Mouse (Mus musculus): Measurements from ENCODE around the gene Akt1.

Gene Akt1

DNA sequence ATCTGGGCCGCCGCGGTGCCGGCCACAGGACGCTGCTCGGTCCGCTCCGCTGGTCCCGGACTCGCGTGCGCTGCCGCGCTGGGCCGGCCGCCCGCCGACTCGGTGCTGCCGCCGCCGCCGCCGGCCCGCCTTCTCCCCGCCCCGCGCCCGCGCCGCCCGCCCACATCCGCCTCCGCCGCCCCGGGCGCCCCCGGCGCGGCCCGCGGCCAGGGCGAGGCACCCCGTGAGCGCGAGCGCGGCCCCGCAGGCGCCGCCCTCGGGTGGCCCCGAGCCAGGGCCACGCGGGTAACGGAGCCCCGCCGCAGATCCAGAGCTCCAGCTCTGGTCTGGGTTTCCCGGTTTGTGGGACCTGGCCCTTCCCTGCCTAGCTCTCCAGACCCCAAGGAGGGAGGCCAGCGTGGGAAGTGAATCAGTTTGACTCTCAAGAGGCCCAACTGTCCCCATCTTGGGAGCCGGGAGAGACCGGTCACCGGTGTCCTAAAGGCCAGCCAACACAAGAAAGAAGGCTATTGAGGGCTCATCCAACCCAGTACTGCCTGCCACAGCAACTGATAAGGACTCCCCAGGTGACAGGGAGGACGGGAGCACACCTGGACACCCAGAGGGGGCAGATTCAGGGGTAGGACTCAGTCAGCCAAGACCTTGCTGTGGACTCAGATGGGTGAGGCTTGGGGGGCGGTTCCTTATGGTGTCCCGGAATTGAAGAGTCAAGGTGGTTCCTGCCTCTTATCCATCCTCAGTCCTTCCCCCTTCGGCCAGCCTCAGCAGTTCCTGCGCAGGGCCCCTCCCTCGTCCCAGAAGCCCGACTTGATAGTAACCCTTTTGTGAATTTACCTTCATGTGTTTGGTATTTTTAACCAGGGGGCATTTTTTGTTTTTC is at the start of gene Akt1:
Gene Akt1 (minus strand): TSS at position 753 of the 880 bp plus-strand sequence.
- DNase-seq (ENCODE audit: low spot score), result peak; percentile 68

DNA sequence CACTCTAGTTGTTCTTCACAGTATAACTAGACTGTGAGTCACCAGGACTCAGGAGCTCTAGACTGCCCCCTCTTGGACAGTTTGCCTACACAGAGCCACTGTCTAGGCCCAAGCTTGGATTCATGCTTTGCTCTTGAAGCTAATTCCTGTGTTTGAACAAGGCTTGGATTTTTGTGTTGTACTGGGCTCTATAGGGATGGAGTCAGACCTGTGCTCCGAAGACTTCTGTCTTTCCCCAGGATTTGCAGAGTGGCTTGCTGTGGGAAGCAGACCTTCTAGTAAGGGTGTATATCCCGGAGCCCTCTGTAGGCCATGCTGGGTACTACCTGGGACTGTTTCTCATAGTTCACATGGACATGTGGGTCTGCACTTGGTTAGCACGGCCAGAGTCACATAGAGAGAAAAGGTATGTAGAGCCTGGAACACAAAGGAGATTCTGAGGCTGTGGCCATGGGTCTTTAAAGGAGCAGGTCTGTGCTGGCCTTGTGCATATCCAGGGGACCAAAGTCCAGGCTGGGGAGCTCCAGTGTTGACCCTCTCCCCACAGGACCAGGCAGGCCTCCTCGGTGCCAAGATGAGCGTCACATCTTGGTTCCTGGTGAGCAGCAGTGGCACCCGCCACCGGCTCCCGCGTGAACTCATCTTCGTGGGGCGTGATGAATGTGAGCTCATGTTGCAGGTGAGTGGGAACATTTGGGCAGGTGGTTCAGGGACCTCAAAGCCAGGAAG is 49.6 kb upstream of the Akt1 start:
- peak; percentile 71 for DNase-seq (ENCODE audit: low spot score)

- DNase-seq (ENCODE audit: low spot score), result no peak
These were observed 48.8 kb upstream of the Akt1 start for GRCm38 (mm10) chr12:112723445-112723844.

- DNase-seq (ENCODE audit: low spot score), result no peak
These were observed 48.3 kb upstream of the Akt1 start for GRCm38 (mm10) chr12:112723028-112723330.

GRCm38 (mm10) chr12:112722240-112723027 is 47.8 kb upstream of the Akt1 start:
- peak; percentile 32 for DNase-seq (ENCODE audit: low spot score)

DNA sequence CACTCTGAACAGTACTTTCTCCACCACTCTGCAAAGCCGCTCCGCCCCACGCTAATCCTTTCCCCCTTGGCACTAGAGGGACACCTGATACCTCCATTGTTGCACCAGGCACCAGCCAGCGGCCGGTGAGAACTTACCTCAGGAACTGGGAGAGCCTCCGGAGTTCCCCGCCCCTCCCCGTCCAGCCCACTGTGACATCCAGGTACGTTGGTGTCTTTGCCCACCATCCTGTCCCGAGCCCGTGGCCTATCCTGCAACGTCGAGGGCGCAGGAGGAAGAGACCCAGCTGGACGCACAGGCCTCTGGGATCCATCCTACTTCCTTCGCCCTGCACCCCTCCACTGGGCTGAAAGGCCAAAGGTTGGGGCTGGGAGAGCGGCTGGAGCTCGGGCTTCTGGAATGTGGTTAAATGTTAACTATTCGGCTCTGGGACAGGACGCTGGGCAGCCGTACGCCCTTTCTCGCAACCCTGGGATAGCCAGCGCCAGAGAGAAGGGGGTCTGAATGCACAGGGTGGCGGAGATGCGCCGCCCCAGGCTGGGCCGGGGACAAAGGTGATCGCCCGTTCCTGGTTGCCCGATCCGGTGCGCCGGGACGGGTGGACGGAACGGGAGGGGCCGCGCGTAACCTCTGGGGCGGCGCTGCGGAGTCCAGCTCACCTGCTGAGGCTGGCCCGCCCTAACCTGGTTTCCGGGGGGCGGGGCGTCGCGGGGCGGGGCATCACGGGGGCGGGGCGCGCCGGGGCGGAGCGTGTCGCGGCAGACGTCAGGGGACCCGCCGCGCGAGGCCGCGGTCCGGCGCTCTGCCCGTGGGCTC is 46.9 kb upstream of the Akt1 start:
- peak; percentile 57 for DNase-seq (ENCODE audit: low spot score)

GRCm38 (mm10) chr12:112720890-112721423 is 46.3 kb upstream of the Akt1 start:
- no peak for DNase-seq (ENCODE audit: low spot score)

DNA sequence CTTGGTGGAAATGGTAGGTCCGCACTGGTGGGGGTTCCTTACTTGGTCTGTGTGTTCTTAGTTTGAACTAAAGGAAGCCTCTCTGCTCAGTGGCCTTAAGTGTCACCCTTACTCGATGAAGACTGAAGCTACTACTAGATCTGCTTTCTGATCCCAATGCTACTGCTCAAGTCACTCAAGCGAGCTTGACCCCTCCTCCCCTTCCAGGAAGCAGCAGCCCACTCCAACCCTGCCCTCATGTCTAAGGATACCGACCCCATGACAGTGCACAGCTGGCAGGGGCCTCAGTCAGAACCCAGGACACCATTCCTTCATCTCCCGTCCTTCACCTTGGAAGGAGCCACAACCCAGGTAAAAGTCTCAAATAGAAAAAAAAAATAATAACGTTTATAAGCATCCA is 45.5 kb upstream of the Akt1 start, which contains the start of gene Cep170b:
Gene Cep170b (plus strand): TSS at position 240 of the 400 bp plus-strand sequence.
- DNase-seq (ENCODE audit: low spot score), result no peak

DNA sequence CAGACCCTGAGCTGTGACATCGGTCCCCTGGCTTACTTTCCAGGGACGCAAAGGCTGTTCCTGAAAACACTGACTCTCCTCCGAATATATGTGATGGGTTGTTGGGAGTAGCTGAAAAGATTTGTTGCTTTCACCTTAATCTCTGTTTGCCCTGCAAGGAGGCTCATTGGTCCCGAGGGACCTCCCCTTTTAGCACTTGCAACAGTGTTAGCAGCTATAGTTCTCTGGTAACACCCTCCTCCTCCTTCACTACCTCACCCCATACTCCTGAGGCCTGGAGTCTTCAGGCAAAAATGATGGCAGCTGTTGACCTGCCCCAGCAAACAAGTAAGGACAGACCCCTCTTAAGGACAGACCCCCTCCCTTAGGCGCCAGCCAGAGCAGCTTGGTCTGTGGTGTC is 44.3 kb upstream of the Akt1 start:
- DNase-seq (ENCODE audit: low spot score), result no peak

GRCm38 (mm10) chr12:112717140-112717539 is 42.5 kb upstream of the Akt1 start:
- DNase-seq (ENCODE audit: low spot score), result peak; percentile 68

DNA sequence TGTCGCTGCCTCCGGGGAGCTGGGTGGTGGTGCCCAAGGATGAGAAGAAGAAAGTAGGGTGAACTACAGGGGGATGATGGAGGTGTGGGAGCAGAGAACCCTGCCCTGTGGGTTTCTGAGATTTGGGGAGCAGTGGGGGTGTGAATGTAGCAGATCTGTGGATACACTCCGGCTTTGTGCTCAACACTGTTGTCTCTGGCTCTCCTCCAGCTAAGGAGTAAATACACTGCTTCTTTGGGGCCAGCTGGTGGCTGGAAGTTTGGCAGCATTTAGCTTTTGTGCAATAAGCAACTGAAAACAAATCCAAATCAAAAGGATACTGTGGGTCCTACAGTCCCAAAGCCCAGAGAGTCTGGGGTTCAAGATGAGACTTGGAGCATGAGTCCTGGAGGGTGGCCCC is 39.3 kb upstream of the Akt1 start:
- DNase-seq (ENCODE audit: low spot score), result no peak

DNA sequence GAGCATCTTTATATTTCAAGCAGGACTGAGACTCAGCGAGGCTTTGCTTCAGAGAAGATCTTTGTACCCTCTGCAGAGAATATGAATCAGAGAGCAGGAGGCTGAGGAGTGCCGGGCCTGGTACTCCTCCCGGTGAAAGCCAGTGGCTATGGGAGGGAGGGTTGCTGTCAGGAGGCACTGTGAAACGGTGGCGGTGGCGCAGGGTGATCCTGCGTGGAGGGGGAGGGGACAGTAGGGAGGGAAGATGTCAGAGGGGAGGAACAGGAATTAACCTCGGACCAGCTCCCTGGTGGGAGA is 32.8 kb upstream of the Akt1 start:
- no peak for DNase-seq (ENCODE audit: low spot score)

DNA sequence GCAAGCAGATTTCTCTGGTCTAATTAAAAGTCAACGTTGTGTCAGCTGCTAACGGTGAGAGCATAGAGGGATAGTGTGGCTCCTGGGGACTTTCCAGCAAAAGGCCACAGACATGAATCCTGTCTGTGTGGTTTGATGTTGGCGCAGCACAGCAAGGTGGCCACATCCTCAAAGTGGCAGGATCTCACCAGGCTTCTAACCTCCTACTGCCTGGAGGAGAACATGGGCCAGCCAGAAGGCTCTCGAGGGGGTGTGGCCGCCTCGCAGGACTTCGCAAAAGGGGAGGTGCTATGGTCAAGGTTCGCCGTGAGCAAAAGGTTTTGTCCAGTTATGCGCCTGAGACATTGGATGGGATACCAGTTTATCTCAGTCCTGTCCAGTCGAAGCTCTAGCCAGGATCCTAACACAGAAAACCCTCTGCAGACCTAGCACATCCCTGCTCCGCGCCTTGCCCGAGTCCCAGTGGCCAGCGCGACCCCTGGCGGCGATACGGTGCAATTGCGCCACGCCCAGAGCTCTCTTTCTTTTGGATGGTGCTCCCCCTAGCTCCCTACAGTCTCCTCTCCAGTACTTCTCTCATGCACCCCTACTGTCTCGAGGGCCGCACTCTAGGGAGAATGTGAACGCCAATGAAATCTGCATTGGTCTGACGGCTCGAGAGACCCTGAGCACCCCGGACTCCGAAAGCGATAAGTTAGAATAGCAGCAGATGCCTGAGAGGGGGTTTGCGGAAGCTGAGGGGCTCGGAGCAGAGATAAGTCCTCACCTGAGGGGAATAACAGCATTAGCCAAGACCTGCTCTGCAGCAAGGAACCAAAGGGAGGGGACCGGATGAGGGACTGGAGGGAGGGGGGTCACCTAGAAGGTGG is 32.3 kb upstream of the Akt1 start:
- DNase-seq (ENCODE audit: low spot score), result peak; percentile 94

DNA sequence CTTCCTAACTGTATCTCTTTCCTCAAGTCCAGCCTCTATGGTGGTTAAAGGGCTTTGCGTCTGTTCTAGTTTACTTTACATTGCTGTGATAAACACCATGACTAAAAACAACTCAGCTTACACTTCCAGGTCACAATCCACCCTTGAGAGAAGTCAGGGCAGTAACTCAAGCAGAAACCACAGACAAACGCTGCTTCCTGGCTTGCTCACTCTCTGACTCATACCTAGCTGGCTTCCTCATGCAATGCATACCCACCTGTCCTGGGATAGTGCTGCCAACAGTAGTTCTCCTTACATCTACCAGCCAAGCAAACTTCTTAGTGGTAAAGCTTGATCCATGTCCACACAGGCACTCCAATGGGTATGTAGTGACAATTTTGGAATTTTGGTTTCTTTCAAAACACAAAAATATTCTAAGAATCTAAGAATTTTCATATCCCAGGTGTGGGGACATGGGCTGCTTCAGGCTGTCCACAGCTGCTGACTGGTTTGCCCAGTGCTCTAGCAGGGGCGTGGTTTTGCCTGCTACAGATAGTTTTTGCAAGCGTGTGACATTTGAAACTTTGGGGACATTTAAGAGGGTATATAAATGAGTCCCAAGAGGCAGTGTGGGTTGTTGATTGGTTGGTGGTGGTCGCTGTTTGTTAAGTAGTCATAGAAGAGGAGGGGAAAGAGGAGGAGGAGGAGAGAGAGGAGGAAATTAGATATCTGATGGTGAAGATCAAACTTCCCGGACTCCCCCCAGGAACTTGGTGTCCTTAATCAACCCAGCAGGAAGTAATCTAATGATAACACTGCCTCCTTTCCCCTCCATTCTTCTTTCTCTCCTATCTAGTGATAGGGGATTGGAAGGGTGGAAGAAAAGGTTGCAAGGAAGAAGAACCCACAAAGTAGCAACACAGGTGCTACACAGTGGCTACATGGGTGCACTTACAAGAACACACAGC is 28.0 kb upstream of the Akt1 start:
- no peak for DNase-seq (ENCODE audit: low spot score)

DNA sequence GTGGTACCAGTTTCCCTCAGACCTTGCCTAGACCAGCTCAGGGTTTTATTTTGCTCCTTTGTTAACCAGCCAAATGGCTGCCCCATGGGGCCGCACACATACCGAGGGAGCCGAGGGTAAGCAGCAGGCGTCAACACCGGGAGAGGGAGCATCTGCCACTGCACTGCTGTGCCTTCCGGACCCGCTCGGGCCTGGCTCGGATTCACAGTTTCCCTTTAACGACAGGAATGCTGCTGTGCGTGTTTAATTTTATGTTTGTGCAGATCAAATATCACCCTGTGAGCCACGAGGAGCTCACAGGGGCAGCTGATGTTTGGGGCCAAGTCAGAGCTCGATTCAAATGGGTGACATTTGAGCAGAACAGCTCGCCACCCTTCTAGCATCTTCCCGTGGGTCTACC is 25.8 kb upstream of the Akt1 start:
- peak; percentile 27 for DNase-seq (ENCODE audit: low spot score)

DNA sequence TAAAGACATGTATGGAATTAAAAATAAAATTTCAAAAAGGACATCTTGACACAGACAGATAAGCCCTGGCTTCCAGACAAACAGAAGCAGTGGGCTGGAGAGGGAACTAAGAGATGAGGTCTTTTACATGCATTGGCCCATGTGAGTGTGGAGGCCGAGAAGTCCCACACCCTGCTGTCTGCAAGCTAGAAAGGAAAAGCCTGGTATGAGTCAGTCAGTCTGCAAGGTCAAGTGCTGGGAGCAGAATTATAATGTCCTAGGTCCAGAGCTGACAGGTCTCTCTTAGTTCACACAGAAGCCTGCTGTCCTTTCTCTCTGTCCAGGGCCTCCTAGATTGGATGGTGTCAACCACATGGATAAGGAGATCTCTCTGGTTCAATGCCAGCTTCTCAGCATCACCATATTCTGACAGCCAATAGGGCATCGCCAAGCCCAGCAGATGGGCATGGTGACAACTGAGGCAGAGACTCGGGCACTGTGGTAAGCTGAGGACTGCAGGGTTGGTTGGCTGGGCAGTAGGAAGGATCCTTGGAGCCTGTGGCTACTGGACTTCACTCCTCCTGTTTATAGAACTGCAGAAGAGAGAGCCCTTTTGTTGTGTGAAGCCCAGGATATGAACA is 22.2 kb upstream of the Akt1 start:
- no peak for DNase-seq (ENCODE audit: low spot score)

DNA sequence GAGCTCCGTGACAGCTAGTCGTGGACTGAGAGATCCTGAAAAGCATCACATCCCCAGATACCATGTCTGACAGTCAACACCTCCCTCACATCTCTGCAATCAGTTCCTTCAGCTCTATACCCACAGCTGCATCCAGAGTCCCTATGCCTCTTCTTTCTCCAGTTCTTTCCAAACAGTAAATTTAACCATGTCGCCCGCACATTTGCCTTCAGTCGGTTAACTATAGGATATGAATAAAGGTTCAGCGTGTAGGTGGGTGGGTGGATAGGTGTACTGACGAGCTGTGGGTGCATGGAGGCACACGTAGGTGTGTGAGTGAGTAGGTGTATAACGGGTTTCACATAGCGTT is 19.4 kb upstream of the Akt1 start:
- DNase-seq (ENCODE audit: low spot score), result no peak

DNA sequence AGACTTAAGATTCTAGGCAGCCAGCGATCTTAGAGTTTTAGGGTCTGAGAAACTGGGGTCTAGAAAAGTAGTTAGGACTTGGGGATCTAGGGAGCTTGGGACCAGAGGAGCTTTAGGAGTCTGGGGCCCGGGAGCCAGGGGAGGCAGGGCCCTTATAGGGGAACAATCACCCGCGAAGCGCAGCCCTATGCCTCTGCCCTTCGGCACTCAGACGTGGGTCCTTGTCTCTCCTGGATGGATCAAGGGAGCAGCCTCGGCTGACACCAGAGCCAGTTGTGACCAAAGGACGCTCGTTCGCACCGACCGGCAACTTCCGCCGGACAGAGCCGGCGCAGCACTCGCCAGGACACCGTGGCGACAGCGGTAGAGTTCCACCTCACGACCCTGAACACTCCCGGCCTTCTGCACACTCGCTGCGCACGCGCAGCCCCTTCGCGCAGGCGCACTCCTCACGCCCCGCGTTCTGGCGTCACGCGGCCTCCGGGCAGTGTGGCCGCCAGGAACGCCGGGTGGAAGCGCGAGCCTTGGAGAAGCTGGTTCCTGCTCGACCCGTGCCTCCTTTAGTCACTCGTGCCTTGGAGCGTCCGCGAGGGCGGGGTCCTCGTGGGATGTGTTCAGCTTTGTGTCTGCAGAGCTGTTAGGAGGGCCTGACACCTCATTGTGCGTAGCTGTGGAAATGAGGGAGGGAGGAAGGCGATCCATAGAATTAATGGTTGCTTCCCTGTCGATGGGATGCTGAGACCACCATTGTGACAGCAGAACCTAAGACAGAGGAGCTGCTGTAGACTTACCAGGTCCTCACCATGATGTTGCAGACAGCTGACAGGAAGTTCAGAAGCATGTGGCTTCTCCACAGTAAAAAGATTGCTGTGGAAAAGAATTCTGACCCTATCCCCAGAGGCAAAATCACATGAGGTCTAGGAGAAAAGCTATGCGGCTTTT is 18.8 kb upstream of the Akt1 start:
- peak; percentile 97 for DNase-seq (ENCODE audit: low spot score)
